Mouse (Mus musculus) R1 (cell line): ENCODE measurements around the gene Nfkbia.

Source experiments
- DNase-seq: peaks from one replicate; pipeline ENCODE4 v3.0.0-alpha.2; 2018; ENCODE audit warnings: low read depth, low spot score

Nfkbia gene

GRCm38 (mm10) chr12:55442861-55443850 lies 49.3 kb downstream of the Nfkbia start:
- DNase-seq = no peak

DNA sequence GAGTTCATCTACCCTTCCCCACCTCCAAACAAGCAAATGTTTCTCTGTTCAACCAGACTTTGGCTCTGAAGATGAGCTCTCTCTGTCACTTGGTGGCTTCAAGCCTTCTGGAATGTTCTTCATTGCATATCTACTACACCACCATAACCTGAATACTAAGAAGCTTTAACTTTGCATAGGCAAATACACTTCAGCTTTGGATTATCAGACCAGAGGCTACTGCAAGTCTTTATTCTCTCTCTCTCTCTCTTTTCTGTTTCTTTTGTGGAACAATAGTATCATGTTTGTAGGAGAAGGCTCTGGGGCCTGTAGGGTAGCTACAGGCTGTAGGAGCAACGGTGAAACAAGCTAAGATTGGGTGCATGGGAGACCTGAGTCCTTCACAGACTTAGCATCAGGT lies 50.2 kb downstream of the Nfkbia start:
- no peak for DNase-seq

DNA sequence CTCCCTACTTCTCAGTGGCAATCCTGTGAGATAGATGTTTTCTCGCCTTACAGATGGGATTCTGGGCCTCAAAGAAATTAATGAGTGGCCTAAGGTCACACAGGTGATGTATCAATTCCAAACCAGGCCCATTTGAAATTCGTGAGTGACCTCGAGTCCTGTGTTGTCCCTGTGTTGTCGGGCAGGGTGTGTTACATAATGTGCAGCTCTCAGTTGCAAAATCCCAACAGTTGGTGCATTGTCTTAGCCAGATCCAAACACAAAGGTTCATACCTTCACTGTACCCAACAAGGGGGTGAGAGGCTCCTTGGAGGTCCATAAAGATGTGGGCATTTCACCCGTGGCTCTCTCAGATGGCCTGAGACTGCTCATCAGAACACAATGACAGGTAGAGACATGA lies 52.0 kb downstream of the Nfkbia start:
- DNase-seq = no peak
